Mouse (Mus musculus) limb, embryonic 14.5 days (tissue): ENCODE data around the gene Noc4l. TPM values are rescaled to one million over a fixed set of nuclear protein-coding genes. Genes with fewer than 3 reads are reported as not detected.

Experiments
- ATAC-seq: fragments of 200-750 bp; cut with Nextera tagmentation; 2 replicates; pipeline ENCODE4 v1.8.0; 2017; ENCODE audit warnings: low read depth, moderate number of reproducible peaks, moderate TSS enrichment; ENCODE audit not compliant: low FRiP score
- DNase-seq: peaks from one replicate; pipeline ENCODE4 v3.0.0-alpha.2; 2015; ENCODE audit warnings: low spot score
- H3K27ac ChIP-seq: fragments of 300-500 bp; sonication (generic); replicated peaks from 2 replicates; pipeline ENCODE4 v1.5.1; 2014; ENCODE audit warnings: low read depth, mild to moderate bottlenecking, low read length, moderate library complexity, mixed read lengths
- H3K27me3 ChIP-seq: fragments of 300-500 bp; sonication (generic); 2 replicates; pipeline ENCODE4 v1.6.1; 2014; ENCODE audit warnings: low read length, mixed read lengths; ENCODE audit not compliant: control insufficient read depth, insufficient read depth
- H3K36me3 ChIP-seq: fragments of 300-500 bp; sonication (generic); 2 replicates; pipeline ENCODE4 v1.6.1; 2014; ENCODE audit warnings: mild to moderate bottlenecking, low read length, moderate library complexity, mixed read lengths; ENCODE audit not compliant: control insufficient read depth, insufficient read depth
- H3K4me1 ChIP-seq: fragments of 300-500 bp; sonication (generic); 2 replicates; pipeline ENCODE4 v1.6.1; 2014; ENCODE audit warnings: antibody characterized with exemption, low read length, mixed read lengths; ENCODE audit not compliant: control insufficient read depth, insufficient read depth
- H3K4me2 ChIP-seq: fragments of 300-500 bp; sonication (generic); replicated peaks from 2 replicates; pipeline ENCODE4 v1.6.1; 2014; ENCODE audit warnings: low read depth, mild to moderate bottlenecking, low read length, moderate library complexity; ENCODE audit not compliant: severe bottlenecking
- H3K4me3 ChIP-seq: fragments of 300-500 bp; sonication (generic); replicated peaks from 2 replicates; pipeline ENCODE4 v1.5.1; 2014; ENCODE audit warnings: low read length
- H3K9ac ChIP-seq: fragments of 300-500 bp; sonication (generic); 2 replicates; pipeline ENCODE4 v1.6.1; 2014; ENCODE audit warnings: mild to moderate bottlenecking, low read depth, low read length, moderate library complexity; ENCODE audit not compliant: severe bottlenecking
- H3K9me3 ChIP-seq: fragments of 300-500 bp; sonication (generic); 2 replicates; pipeline ENCODE4 v1.6.1; 2016; ENCODE audit warnings: low read length; ENCODE audit not compliant: control insufficient read depth
- POLR2A ChIP-seq: fragments of 200-500 bp; IDR thresholded peaks from 2 replicates; pipeline ENCODE4 v1.8.0; 2012; ENCODE audit warnings: inconsistent platforms, mild to moderate bottlenecking, moderate library complexity, borderline replicate concordance; ENCODE audit not compliant: insufficient read depth, insufficient read length; ENCODE audit errors: extremely low read depth
- WGBS: fragments of 180-500 bp; shearing (Covaris S2); extraction: QIAGEN DNeasy Blood & Tissue Kit; methylation state at CpG from one replicate; pipeline ENCODE4 v1.1.7; 2014; 5-methylcytosine and 5-hydroxymethylcytosine counted together
- polyA plus RNA-seq, 2 experiments: library from polyadenylated mRNA; depleted of rRNA in 1 of 2; stranded (reverse) in 1 of 2; unstranded in 1 of 2; fragments of >200 nt; fragmentation: Nextera tagmentation in 1 of 2; extraction: Ambion mirVana in 1 of 2; gene quantifications; 2 replicates each; pipeline versions ENCODE4 v1.2.1 to v1.2.3; 2012 to 2014

Noc4l gene
- polyA plus RNA-seq, 2 experiments: 40.1 to 70.8 TPM

GRCm38 (mm10) chr5:110624319-110624718, 28.9 kb downstream of the Noc4l start:
- no peaks in the 10 kb centered on the region for H3K27me3 ChIP-seq
- H3K9me3 ChIP-seq: no peaks in the 10 kb centered on the region
- ATAC-seq (no peak), DNase-seq (no peak)
- no peak overlapping the region for H3K27ac ChIP-seq
- no peak overlapping the region for H3K4me3 ChIP-seq
- H3K4me1 ChIP-seq: no peaks in the 10 kb centered on the region
- no peaks in the 10 kb centered on the region for H3K36me3 ChIP-seq
- no peak for TF ChIP-seq POLR2A
- no peak overlapping the region for H3K9ac ChIP-seq
- 41% methylated on average over 2 of the region's 2 CpGs for WGBS
- no peak overlapping the region for H3K4me2 ChIP-seq

GRCm38 (mm10) chr5:110619226-110619625, 34.0 kb downstream of the Noc4l start:
- Histone ChIP-seq H3K9me3 (no peaks in the 10 kb centered on the region), H3K9ac (no peak overlapping the region), H3K4me1 (no peaks in the 10 kb centered on the region), H3K27me3 (no peaks in the 10 kb centered on the region), H3K4me3 (no peak overlapping the region), H3K27ac (no peak overlapping the region), H3K36me3 (no peaks in the 10 kb centered on the region), H3K4me2 (no peak overlapping the region)
- TF ChIP-seq POLR2A: no peak
- WGBS: 82% methylated on average over 6 of the region's 6 CpGs
- ATAC-seq: no peak
- DNase-seq: no peak

GRCm38 (mm10) chr5:110611435-110612158, 41.6 kb downstream of the Noc4l start:
- Histone ChIP-seq H3K9me3 (no peaks in the 10 kb centered on the region), H3K27ac (no peak overlapping the region), H3K4me1 (0 out of 2 replicates have a peak, but pooled peaks cover 3% of the 10 kb centered on the region), H3K4me3 (no peak overlapping the region), H3K4me2 (no peak overlapping the region), H3K9ac (no peak overlapping the region), H3K27me3 (no peaks in the 10 kb centered on the region), H3K36me3 (no peaks in the 10 kb centered on the region)
- ATAC-seq (peak; percentile 70), DNase-seq (peak; percentile 72)
- WGBS: 44% methylated on average over 5 of the region's 5 CpGs
- TF ChIP-seq POLR2A: no peak

- TF ChIP-seq POLR2A: no peak
- H3K27ac ChIP-seq: no peak overlapping the region
- no peak for DNase-seq
- H3K9me3 ChIP-seq: no peaks in the 10 kb centered on the region
- H3K4me2 ChIP-seq: no peak overlapping the region
- no peak overlapping the region for H3K9ac ChIP-seq
- H3K4me1 ChIP-seq: 0 out of 2 replicates have a peak, but pooled peaks cover 3% of the 10 kb centered on the region
- WGBS: 79% methylated on average over 7 of the region's 7 CpGs
- H3K36me3 ChIP-seq: no peaks in the 10 kb centered on the region
- H3K4me3 ChIP-seq: no peak overlapping the region
- H3K27me3 ChIP-seq: no peaks in the 10 kb centered on the region
- ATAC-seq: no peak
Observed at GRCm38 (mm10) chr5:110610484-110610883, 42.7 kb downstream of the Noc4l start.

GRCm38 (mm10) chr5:110609868-110610267, 43.3 kb downstream of the Noc4l start:
- Histone ChIP-seq H3K4me3 (no peak overlapping the region), H3K4me2 (no peak overlapping the region), H3K4me1 (0 out of 2 replicates have a peak, but pooled peaks cover 3% of the 10 kb centered on the region), H3K27ac (no peak overlapping the region), H3K27me3 (no peaks in the 10 kb centered on the region), H3K9me3 (no peaks in the 10 kb centered on the region), H3K9ac (no peak overlapping the region), H3K36me3 (no peaks in the 10 kb centered on the region)
- TF ChIP-seq POLR2A: no peak
- DNase-seq (no peak), ATAC-seq (no peak)
- WGBS: 59% methylated on average over 5 of the region's 5 CpGs
